Mouse (Mus musculus): ENCODE measurements around the gene Gm37240.

Gm37240 gene

DNA sequence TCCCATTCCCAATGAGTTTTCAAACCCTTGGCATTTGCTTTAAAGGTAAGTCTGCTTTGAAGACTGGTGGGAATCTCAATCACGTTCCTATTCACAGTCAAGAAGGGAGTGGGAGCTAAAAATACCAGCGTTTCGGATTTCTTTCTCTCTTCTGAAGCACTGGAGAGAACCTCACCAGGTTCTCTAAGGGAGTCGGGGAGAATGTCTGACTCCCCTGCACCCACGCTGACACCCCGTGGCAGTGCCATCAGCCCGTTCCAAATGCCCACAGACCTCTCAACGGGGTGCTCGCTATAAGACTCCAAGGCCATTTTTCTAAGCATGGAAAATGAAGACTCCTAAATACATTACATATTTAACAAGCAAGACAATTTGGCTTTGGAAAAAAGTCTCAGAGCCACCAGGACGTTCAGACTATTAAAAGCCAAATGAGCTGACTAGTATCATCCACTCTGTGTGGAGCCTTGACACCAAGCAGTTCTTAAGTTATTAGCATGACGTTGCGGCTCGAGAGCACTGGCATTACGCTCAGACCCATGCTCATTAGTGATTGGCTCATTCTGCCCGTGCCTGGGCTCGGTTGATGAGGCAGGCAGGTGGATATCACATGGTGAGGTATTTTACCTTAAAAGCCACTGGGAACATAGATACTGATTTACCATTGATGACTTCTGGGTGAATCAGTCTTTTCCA is 508.5 kb downstream of the Gm37240 start:
- no peak for DNase-seq

- no peak for DNase-seq
These were observed 509.2 kb downstream of the Gm37240 start for GRCm38 (mm10) chr3:85377946-85378702.

GRCm38 (mm10) chr3:85377505-85377904 is 509.8 kb downstream of the Gm37240 start:
- DNase-seq, result no peak

DNA sequence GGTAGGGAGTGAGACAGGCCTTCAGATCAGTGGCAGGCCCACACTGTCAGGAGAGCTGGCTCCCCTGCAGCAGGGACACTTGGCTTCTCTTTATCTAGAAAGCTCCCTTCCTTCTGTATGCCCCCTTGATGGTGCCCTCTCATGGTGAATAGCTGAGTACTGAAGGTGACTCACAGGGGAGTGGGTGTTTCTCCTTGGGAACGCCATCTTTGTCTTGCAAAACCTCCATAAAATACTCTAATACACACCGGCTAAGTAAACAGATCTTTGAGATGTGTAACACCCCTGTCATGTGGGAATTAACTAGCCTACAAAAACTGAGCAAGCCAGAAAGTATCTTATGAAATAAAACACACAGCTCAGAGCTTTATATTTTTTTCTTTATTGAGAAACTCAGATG is 510.8 kb downstream of the Gm37240 start:
- no peak for DNase-seq

DNA sequence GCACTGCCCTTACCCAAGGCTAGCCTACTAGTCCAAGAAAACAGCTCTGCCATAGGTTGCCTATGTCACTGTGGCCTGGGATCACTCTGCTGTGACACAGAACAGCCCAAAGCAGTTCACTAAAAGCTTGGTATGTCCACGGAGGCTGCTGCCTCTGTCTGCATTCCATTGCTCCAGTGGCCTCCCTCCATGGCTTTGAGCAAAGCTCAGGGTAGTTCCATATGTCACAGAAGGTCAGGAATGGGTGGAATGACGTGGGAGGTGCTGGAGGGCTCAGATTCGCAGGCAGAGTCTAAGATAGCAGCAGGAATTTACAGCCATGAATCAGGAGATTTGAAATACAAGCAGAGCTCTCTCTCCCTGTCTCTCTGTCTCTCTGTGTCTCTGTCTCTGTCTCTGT is 514.3 kb downstream of the Gm37240 start:
- no peak for DNase-seq

- DNase-seq, result no peak
These were observed 517.5 kb downstream of the Gm37240 start for GRCm38 (mm10) chr3:85369847-85370246.

DNA sequence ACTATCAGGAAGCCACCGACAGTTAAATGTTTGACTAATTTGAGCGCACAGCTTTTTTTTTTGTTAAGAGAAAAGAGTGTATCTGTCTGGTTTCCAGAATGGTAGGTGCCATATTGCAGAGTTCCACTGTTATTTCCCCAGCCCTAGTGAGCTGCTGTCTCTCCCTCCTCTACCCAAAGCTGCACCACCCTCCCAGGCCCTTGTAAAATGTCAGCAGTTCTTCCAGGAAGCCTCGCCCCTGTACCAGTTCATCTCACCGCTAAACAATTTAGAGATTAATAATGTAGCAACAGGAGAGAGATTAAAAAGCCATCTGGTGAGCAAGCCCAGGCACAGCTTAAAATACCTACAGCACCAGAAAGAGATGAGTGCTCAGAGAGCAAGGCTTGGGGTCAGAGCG is 518.2 kb downstream of the Gm37240 start:
- no peak for DNase-seq

GRCm38 (mm10) chr3:85368354-85369120 is 518.8 kb downstream of the Gm37240 start:
- no peak for DNase-seq

DNA sequence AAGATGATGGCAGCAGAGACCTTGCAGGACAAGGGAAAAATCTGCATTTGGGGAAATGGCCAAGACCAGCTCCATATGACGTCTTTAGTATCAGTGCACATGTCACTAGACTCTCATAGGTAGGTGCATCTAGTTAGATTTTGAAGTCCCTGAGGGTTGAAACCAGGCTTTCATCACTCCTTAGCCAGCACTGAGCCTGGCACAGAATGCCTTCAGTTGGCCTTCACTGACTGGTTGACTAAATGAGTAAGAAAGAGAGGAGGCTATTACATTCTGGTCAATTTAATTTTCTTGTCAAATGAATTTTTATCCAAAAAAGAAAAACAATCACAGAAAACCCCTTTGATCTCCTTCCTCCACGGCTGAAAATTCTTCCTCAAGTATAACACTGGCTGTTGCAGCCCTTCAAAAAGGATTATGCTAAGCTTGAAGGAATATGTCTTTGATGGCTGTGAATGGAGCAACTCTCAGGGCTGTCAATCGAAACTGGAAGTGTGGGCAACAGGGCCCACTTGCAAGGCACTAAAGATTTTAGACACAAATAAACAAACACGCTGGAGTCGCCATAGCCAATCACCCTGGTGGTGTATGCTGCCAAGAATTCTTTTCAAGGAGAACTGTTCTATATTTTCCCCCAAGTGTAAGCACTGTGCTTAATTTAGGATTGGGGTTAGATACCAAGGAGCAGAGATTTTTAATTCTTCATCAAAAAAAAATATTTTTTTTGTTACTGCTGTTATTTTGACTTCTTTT is 522.6 kb downstream of the Gm37240 start:
- DNase-seq, result no peak

DNA sequence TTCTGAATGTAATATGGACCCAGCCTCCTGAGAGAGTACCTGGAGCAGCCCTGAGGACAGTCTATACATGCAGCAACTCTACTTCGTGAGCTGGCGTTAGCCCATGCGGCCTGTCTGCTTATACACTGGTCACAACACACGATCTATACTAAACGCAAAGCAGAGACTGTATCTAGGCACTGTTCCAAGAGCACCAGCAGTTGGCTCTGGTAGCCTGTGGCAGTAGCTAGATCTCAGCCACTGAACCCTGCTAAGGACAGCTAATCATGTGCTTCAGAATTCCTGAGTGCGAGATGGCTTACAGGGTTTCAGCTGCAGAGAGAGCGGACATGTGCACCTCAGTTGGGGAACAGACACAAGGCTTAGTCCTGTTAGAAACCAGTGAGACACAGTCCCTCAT is 524.4 kb downstream of the Gm37240 start:
- no peak for DNase-seq

DNA sequence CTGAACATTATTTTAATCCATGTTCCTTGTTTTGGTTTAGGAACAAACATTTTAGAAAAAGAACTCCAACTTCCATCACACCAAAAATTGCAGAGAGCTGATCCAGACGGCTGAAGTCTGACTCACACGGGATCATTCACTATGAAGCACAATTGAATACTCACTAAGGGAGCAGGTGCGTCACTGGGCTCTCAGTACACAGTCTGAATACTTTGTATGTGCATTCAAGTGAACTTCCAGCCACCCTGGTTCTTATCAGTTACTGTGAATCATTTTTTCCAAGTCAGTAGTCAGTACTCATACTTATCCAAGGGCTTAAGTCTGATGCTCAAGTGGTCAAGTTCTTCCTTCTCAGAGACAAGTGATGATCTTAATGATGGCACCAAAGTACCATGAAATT is 530.9 kb downstream of the Gm37240 start:
- DNase-seq, result no peak

GRCm38 (mm10) chr3:85348021-85348420 is 539.3 kb downstream of the Gm37240 start:
- DNase-seq, result no peak

GRCm38 (mm10) chr3:85341103-85341860 is 546.0 kb downstream of the Gm37240 start:
- no peak for DNase-seq

GRCm38 (mm10) chr3:85340491-85340890 is 546.8 kb downstream of the Gm37240 start:
- DNase-seq, result no peak

DNA sequence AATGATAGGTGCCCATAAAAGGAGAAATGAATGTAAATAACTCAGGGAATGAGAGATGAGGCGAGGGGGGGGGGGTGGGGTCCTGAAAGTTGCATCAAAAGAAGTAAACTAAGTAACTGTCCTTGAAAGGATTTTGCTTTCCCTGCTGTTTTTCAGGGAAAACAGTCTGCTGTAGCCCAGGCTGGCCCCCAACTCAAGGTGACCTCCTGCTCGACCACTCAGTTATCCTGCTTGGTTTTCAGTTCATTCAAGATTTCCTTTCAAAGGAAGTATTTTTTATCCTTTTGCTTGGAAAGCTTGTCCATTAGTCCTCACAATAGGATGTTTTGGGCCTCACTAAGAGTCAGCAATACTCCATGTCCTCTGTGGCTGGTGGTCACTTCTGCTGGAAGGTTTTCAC is 547.4 kb downstream of the Gm37240 start:
- DNase-seq, result no peak

DNA sequence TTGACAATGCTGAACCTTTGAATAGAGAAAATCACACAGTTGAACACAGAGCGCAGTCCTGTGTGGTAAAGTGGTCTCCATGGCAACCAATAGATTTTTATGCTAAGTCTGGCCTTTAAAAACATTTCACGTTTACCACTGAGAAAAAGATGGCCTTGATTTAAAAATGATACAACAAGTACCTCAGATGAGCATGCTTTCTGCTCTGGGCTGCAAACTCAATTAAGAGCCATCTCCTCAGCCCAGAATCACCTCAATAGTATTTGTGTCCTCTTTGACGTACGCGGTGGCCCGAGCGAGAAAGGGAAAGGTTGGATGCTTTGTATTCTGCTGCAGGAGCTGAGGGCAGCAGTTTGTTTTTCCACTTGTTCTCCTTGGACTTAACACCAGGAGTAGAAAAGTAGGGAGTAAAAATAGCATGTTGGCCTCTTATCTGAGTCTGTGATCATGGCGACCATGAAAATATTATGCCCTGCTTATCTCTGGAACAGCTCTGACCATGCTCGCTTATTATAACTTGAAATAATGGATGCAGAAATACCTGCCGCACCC is 548.0 kb downstream of the Gm37240 start:
- no peak for DNase-seq

- DNase-seq, result no peak
These were observed 548.6 kb downstream of the Gm37240 start for GRCm38 (mm10) chr3:85338755-85339095.

DNA sequence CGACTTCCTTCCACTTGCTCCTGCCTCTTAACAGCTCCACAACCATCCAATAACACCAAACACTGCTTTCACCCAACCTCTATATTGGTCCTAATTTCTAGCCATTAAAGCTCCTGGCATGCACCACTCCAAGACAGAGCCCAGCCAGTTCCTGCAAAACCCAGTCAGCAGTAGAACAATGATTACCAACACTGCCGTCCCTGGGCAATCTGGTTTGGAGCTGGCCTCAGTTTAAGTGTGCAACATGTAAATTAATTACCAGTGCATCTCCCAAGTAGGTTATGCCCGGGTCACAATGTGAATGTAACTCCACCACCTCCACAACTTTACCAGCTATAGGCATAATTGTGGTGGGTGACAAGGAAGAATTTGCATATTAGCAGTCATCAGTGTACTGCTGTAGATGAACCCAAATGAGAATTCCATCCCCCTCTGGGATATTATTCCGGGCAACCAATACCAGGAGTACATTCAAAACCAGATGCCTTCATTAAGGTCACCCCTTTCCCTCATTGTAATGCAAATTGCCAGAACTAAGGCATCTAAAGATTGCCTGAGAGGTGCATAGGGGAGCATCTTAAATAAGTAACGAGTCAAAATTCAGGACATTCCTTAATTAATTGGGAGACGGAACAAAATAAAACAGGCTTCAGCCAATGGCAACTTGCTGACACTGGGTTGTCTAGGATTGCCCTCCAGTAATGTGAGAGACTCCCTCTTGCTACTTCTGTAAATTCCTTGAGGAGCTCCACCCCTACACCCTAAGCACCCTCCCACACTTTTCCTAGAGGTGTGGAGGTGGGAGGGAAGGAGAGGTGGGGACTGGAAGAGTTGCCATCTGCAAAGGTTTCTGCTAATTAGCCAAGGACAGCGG is 549.2 kb downstream of the Gm37240 start:
- DNase-seq, result no peak

- no peak for DNase-seq
These were observed 551.8 kb downstream of the Gm37240 start for GRCm38 (mm10) chr3:85335517-85335916.

- DNase-seq, result no peak
These were observed 555.0 kb downstream of the Gm37240 start for GRCm38 (mm10) chr3:85332276-85332675.

- DNase-seq, result no peak
These were observed 569.1 kb downstream of the Gm37240 start for GRCm38 (mm10) chr3:85318256-85318655.

Measured in thymus, postnatal 25 days (tissue).